Mouse (Mus musculus) lung, embryonic 15.5 days (tissue): Measurements from ENCODE around the gene 0610040J01Rik. TPM values are rescaled to one million over a fixed set of nuclear protein-coding genes. Genes with fewer than 3 reads are reported as not detected.

Source experiments
- ATAC-seq: fragments of 200-750 bp; cut with Nextera tagmentation; 2 replicates; pipeline ENCODE4 v1.8.0; 2017; ENCODE audit warnings: moderate number of reproducible peaks, borderline replicate concordance; ENCODE audit not compliant: low FRiP score, low TSS enrichment; ENCODE audit errors: extremely low read depth
- H3K27ac ChIP-seq: fragments of 300-500 bp; sonication (generic); 2 replicates; pipeline ENCODE4 v1.5.1; 2015; ENCODE audit warnings: moderate library complexity, mild to moderate bottlenecking, inconsistent platforms
- H3K27me3 ChIP-seq: fragments of 300-500 bp; sonication (generic); 2 replicates; pipeline ENCODE4 v1.6.1; 2015; ENCODE audit warnings: inconsistent platforms
- H3K36me3 ChIP-seq: fragments of 300-500 bp; sonication (generic); 2 replicates; pipeline ENCODE4 v1.6.1; 2015; ENCODE audit warnings: inconsistent platforms
- H3K4me1 ChIP-seq: fragments of 300-500 bp; sonication (generic); 2 replicates; pipeline ENCODE4 v1.6.1; 2015; ENCODE audit warnings: inconsistent platforms
- H3K4me2 ChIP-seq: fragments of 300-500 bp; sonication (generic); 2 replicates; pipeline ENCODE4 v1.6.1; 2015; ENCODE audit warnings: inconsistent platforms, mild to moderate bottlenecking, moderate library complexity
- H3K4me3 ChIP-seq: fragments of 300-500 bp; sonication (generic); 2 replicates; pipeline ENCODE4 v1.5.1; 2015; ENCODE audit warnings: mild to moderate bottlenecking, inconsistent platforms
- H3K9ac ChIP-seq: fragments of 300-500 bp; sonication (generic); 2 replicates; pipeline ENCODE4 v1.6.1; 2015; ENCODE audit warnings: inconsistent platforms
- H3K9me3 ChIP-seq: fragments of 300-500 bp; sonication (generic); 2 replicates; pipeline ENCODE4 v1.6.1; 2016; ENCODE audit warnings: inconsistent platforms
- WGBS: fragments of 180-500 bp; shearing (Covaris S2); methylation state at CpG from one replicate; pipeline ENCODE4 v1.1.7; 2015; 5-methylcytosine and 5-hydroxymethylcytosine counted together
- polyA plus RNA-seq: library from polyadenylated mRNA; unstranded; fragments of >200 nt; fragmentation: Nextera tagmentation; extraction: Ambion mirVana; gene quantifications from 2 replicates; pipeline ENCODE4 v1.2.1, GENCODE M21; 2015

Gene 0610040J01Rik
- polyA plus RNA-seq, 1 experiment from 2014 or later: 28.9 TPM

GRCm38 (mm10) chr5:63834435-63834834, 22.3 kb downstream of the 0610040J01Rik start:
- Histone ChIP-seq H3K4me2 (no peak overlapping the region), H3K27me3 (no peaks in the 10 kb centered on the region), H3K9ac (no peak overlapping the region), H3K27ac (no peak overlapping the region), H3K9me3 (no peaks in the 10 kb centered on the region), H3K4me3 (no peak overlapping the region), H3K36me3 (no peaks in the 10 kb centered on the region), H3K4me1 (peaks cover 6% of the 10 kb centered on the region; the same call in 1 of the 2 replicates)
- ATAC-seq: no peak
- WGBS: 79% methylated on average over 3 of the region's 3 CpGs

- Histone ChIP-seq H3K27me3 (no peaks in the 10 kb centered on the region), H3K4me1 (no peaks in the 10 kb centered on the region), H3K9me3 (no peaks in the 10 kb centered on the region), H3K4me3 (no peak overlapping the region), H3K36me3 (no peaks in the 10 kb centered on the region), H3K27ac (no peak overlapping the region), H3K9ac (no peak overlapping the region), H3K4me2 (no peak overlapping the region)
- WGBS: 53% methylated on average over 5 of the region's 5 CpGs
- no peak for ATAC-seq
Observed at GRCm38 (mm10) chr5:63837115-63837514, 25.0 kb downstream of the 0610040J01Rik start.

GRCm38 (mm10) chr5:63837851-63838250, 25.7 kb downstream of the 0610040J01Rik start:
- no peak for ATAC-seq
- Histone ChIP-seq H3K9me3 (no peaks in the 10 kb centered on the region), H3K36me3 (no peaks in the 10 kb centered on the region), H3K27ac (no peak overlapping the region), H3K27me3 (no peaks in the 10 kb centered on the region), H3K4me2 (no peak overlapping the region), H3K9ac (no peak overlapping the region), H3K4me1 (no peaks in the 10 kb centered on the region), H3K4me3 (no peak overlapping the region)
- WGBS: 84% methylated on average over 2 of the region's 2 CpGs

- H3K27ac ChIP-seq: 0 out of 2 replicates have a peak overlapping the region, but pooled peaks have one; percentile 5
- H3K36me3 ChIP-seq: no peaks in the 10 kb centered on the region
- no peak overlapping the region for H3K9ac ChIP-seq
- 49% methylated on average over 12 of the region's 12 CpGs for WGBS
- no peak overlapping the region for H3K4me2 ChIP-seq
- H3K4me3 ChIP-seq: no peak overlapping the region
- no peaks in the 10 kb centered on the region for H3K27me3 ChIP-seq
- no peak for ATAC-seq
- no peaks in the 10 kb centered on the region for H3K4me1 ChIP-seq
- no peaks in the 10 kb centered on the region for H3K9me3 ChIP-seq
Observed at GRCm38 (mm10) chr5:63839801-63840416, 27.7 kb downstream of the 0610040J01Rik start.

- Histone ChIP-seq H3K27me3 (no peaks in the 10 kb centered on the region), H3K36me3 (no peaks in the 10 kb centered on the region), H3K4me2 (no peak overlapping the region), H3K27ac (no peak overlapping the region), H3K4me3 (no peak overlapping the region), H3K9ac (no peak overlapping the region), H3K9me3 (no peaks in the 10 kb centered on the region), H3K4me1 (no peaks in the 10 kb centered on the region)
- ATAC-seq: no peak
- 88% methylated on average over 8 of the region's 8 CpGs for whole genome bisulfite sequencing
Observed at GRCm38 (mm10) chr5:63847080-63847479, 34.9 kb downstream of the 0610040J01Rik start.

- no peaks in the 10 kb centered on the region for H3K27me3 ChIP-seq
- ATAC-seq: no peak
- H3K4me3 ChIP-seq: no peak overlapping the region
- no peak overlapping the region for H3K27ac ChIP-seq
- no peaks in the 10 kb centered on the region for H3K36me3 ChIP-seq
- H3K4me1 ChIP-seq: no peaks in the 10 kb centered on the region
- no peaks in the 10 kb centered on the region for H3K9me3 ChIP-seq
- 66% methylated on average over 13 of the region's 13 CpGs for WGBS
- no peak overlapping the region for H3K9ac ChIP-seq
- H3K4me2 ChIP-seq: no peak overlapping the region
Observed at GRCm38 (mm10) chr5:63847541-63848226, 35.5 kb downstream of the 0610040J01Rik start.

- Histone ChIP-seq H3K27ac (no peak overlapping the region), H3K9me3 (no peaks in the 10 kb centered on the region), H3K4me1 (no peaks in the 10 kb centered on the region), H3K9ac (no peak overlapping the region), H3K36me3 (no peaks in the 10 kb centered on the region), H3K27me3 (no peaks in the 10 kb centered on the region), H3K4me2 (no peak overlapping the region), H3K4me3 (no peak overlapping the region)
- WGBS: 75% methylated on average over 8 of the region's 8 CpGs
- ATAC-seq: no peak
Observed at GRCm38 (mm10) chr5:63858901-63859300, 46.7 kb downstream of the 0610040J01Rik start.

GRCm38 (mm10) chr5:63867421-63867820, 55.3 kb downstream of the 0610040J01Rik start:
- H3K27me3 ChIP-seq: no peaks in the 10 kb centered on the region
- H3K36me3 ChIP-seq: no peaks in the 10 kb centered on the region
- peaks cover 3% of the 10 kb centered on the region; the same call in 1 of the 2 replicates for H3K4me1 ChIP-seq
- no peak for ATAC-seq
- H3K4me3 ChIP-seq: no peak overlapping the region
- H3K9me3 ChIP-seq: no peaks in the 10 kb centered on the region
- no peak overlapping the region for H3K9ac ChIP-seq
- no peak overlapping the region for H3K27ac ChIP-seq
- 39% methylated on average over 3 of the region's 3 CpGs for WGBS
- no peak overlapping the region for H3K4me2 ChIP-seq

GRCm38 (mm10) chr5:63872176-63872932, 60.2 kb downstream of the 0610040J01Rik start:
- H3K27ac ChIP-seq: no peak overlapping the region
- H3K36me3 ChIP-seq: no peaks in the 10 kb centered on the region
- H3K9me3 ChIP-seq: no peaks in the 10 kb centered on the region
- H3K4me2 ChIP-seq: no peak overlapping the region
- H3K4me1 ChIP-seq: no peaks in the 10 kb centered on the region
- no peak for ATAC-seq
- 56% methylated on average over 17 of the region's 17 CpGs for WGBS
- no peaks in the 10 kb centered on the region for H3K27me3 ChIP-seq
- no peak overlapping the region for H3K4me3 ChIP-seq
- H3K9ac ChIP-seq: no peak overlapping the region

GRCm38 (mm10) chr5:63874880-63875279, 62.7 kb downstream of the 0610040J01Rik start:
- Histone ChIP-seq H3K4me3 (no peak overlapping the region), H3K9ac (no peak overlapping the region), H3K9me3 (no peaks in the 10 kb centered on the region), H3K36me3 (no peaks in the 10 kb centered on the region), H3K27me3 (no peaks in the 10 kb centered on the region), H3K4me1 (no peaks in the 10 kb centered on the region), H3K4me2 (no peak overlapping the region), H3K27ac (peak overlapping the region; percentile 29; the same call in 1 of the 2 replicates)
- WGBS: 52% methylated on average over 16 of the region's 16 CpGs
- peak; percentile 62 for ATAC-seq

GRCm38 (mm10) chr5:63876081-63876480, 63.9 kb downstream of the 0610040J01Rik start:
- Histone ChIP-seq H3K9ac (no peak overlapping the region), H3K9me3 (no peaks in the 10 kb centered on the region), H3K4me1 (no peaks in the 10 kb centered on the region), H3K4me2 (no peak overlapping the region), H3K36me3 (no peaks in the 10 kb centered on the region), H3K4me3 (no peak overlapping the region), H3K27me3 (no peaks in the 10 kb centered on the region), H3K27ac (no peak overlapping the region)
- WGBS: 89% methylated on average over 4 of the region's 4 CpGs
- ATAC-seq: no peak

GRCm38 (mm10) chr5:63879026-63879425, 66.9 kb downstream of the 0610040J01Rik start:
- no peak; the same call in 1 of the 2 replicates for ATAC-seq

More at GRCm38 (mm10) chr5:63879026-63879425, 66.9 kb downstream of the 0610040J01Rik start:
- WGBS: 69% methylated on average over 10 of the region's 10 CpGs
- Histone ChIP-seq H3K9me3 (no peaks in the 10 kb centered on the region), H3K27me3 (no peaks in the 10 kb centered on the region), H3K36me3 (no peaks in the 10 kb centered on the region), H3K9ac (no peak overlapping the region), H3K4me2 (no peak overlapping the region), H3K4me3 (no peak overlapping the region), H3K27ac (no peak overlapping the region), H3K4me1 (no peaks in the 10 kb centered on the region)
